Mouse (Mus musculus): Measurements from ENCODE around the gene Babam2. TPM values are rescaled to one million over a fixed set of nuclear protein-coding genes. Genes with fewer than 3 reads are reported as not detected.

Babam2 gene
- polyA plus RNA-seq, 1 experiment = 77.2 TPM

DNA sequence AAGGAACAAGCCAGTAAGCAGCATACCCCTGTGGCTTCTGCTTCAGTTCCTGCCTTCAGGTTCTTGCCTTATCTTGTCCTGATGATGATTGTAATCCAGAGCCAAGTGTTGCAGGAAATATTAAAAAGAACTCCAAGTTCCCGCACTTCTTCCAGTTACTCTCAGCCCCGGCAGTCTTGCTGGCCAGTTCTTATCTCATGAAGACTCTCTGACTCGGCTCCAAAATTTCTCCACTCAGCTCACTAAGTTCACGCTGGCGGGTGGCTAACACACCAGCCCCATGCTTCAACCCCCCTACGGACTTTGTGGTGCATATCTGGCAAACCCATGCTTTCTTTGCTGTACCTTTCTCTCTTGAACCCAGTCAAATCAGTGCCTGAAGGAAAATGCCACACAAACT lies 77.5 kb downstream of the Babam2 start:
- H3K4me3 ChIP-seq = no peak overlapping the region
- H3K36me3 ChIP-seq (ENCODE audit: control insufficient read depth, insufficient read depth) = no peaks in the 10 kb centered on the region
- no peaks in the 10 kb centered on the region for H3K79me2 ChIP-seq (ENCODE audit: control insufficient read depth, insufficient read depth)
- H3K27me3 ChIP-seq (ENCODE audit: control insufficient read depth, insufficient read depth, insufficient read length) = no peaks in the 10 kb centered on the region
- TF ChIP-seq POLR2AphosphoS2 (IDR thresholded peaks at IDR 0.05; ENCODE audit: insufficient read length, low read depth) (no peak), CEBPB (IDR thresholded peaks at IDR 0.05; ENCODE audit: insufficient read depth, poor library complexity, severe bottlenecking) (no peak), REST (IDR thresholded peaks at IDR 0.05; ENCODE audit: insufficient read depth, insufficient read length) (no peak), USF1 (IDR thresholded peaks at IDR 0.05; ENCODE audit: low read depth) (no peak), TCF3 (IDR thresholded peaks at IDR 0.05; ENCODE audit: insufficient read length, low read depth) (no peak), MAX (IDR thresholded peaks at IDR 0.05; ENCODE audit: low read depth) (no peak), MYOG (IDR thresholded peaks at IDR 0.05; ENCODE audit: control insufficient read depth in 1 of 3, insufficient read depth in 1 of 3, insufficient read length in 2 of 3, low read depth in 2 of 3) (no peak), MYOD1 (IDR thresholded peaks at IDR 0.05; ENCODE audit: control insufficient read depth in 1 of 3, insufficient read length in 2 of 3, low read depth in 2 of 3) (no peak), E2F4 (IDR thresholded peaks at IDR 0.05; ENCODE audit: insufficient read depth) (no peak), SRF (IDR thresholded peaks at IDR 0.05; ENCODE audit: control insufficient read depth, insufficient read length, low read depth) (no peak), TCF12 (IDR thresholded peaks at IDR 0.05; ENCODE audit: insufficient read depth, poor library complexity, severe bottlenecking) (no peak), POLR2A (IDR thresholded peaks at IDR 0.05; ENCODE audit: insufficient read length, low read depth) (no peak)
- no peak overlapping the region for H3K4me2 ChIP-seq (ENCODE audit: low read depth)
- H3ac ChIP-seq (ENCODE audit: control insufficient read depth, insufficient read length) = no peak overlapping the region

DNA sequence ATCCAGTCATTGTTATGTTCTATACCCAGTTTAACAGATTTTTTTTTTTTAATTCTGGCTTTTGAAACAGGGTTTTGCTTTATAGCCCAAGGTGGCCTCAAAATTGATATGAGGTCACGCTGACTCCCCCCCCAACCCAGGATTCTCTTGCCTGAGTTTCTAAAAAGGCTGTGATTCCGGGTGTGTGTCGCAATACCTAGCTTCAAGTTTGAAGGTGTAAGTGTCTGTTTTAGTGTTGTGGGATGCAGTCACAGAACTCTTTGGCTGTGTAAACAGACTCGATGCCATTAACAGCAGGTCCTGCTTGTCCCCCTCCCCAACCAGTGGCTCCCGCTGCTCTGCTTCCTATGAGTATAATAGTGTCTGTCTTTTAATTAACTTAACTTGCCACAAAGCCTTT lies 84.1 kb downstream of the Babam2 start:
- Histone ChIP-seq H3ac (ENCODE audit: control insufficient read depth, insufficient read length) (no peak overlapping the region), H3K4me2 (ENCODE audit: low read depth) (no peak overlapping the region), H3K79me2 (ENCODE audit: control insufficient read depth, insufficient read depth) (no peaks in the 10 kb centered on the region), H3K36me3 (ENCODE audit: control insufficient read depth, insufficient read depth) (no peaks in the 10 kb centered on the region), H3K4me3 (no peak overlapping the region), H3K27me3 (ENCODE audit: control insufficient read depth, insufficient read depth, insufficient read length) (no peaks in the 10 kb centered on the region)
- no peak for TF ChIP-seq MYOG (IDR thresholded peaks at IDR 0.05; ENCODE audit: control insufficient read depth in 1 of 3, insufficient read depth in 1 of 3, insufficient read length in 2 of 3, low read depth in 2 of 3)
- peak; percentile 82; the same call in 1 of the 2 replicates for TF ChIP-seq CEBPB (IDR thresholded peaks at IDR 0.05; ENCODE audit: insufficient read depth, poor library complexity, severe bottlenecking)

DNA sequence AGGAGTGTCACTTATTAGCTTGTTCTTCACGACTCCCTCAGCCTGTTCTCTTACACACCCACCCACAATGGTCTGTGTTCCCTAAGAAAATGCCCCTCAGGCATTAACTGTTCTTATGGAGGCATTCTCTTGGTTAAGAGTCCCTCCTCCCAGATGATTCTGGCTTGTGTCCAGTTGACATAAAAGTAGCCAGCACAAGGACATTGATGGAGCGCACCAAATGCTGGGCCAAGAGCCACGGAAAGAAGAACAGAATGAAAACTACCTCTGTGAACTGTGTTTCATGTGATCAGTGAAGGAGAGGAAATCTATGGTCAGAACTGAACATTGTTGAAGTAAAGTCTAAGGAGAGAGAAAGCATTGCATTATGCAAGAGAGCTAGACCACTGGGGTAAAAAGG lies 89.7 kb downstream of the Babam2 start:
- TF ChIP-seq POLR2A (IDR thresholded peaks at IDR 0.05; ENCODE audit: insufficient read length, low read depth) (no peak), E2F4 (IDR thresholded peaks at IDR 0.05; ENCODE audit: insufficient read depth) (no peak), SRF (IDR thresholded peaks at IDR 0.05; ENCODE audit: control insufficient read depth, insufficient read length, low read depth) (no peak), MAX (IDR thresholded peaks at IDR 0.05; ENCODE audit: low read depth) (no peak), TCF12 (IDR thresholded peaks at IDR 0.05; ENCODE audit: insufficient read depth, poor library complexity, severe bottlenecking) (no peak), TCF3 (IDR thresholded peaks at IDR 0.05; ENCODE audit: insufficient read length, low read depth) (no peak), MYOD1 (IDR thresholded peaks at IDR 0.05; ENCODE audit: control insufficient read depth in 1 of 3, insufficient read length in 2 of 3, low read depth in 2 of 3) (no peak), MYOG (IDR thresholded peaks at IDR 0.05; ENCODE audit: control insufficient read depth in 1 of 3, insufficient read depth in 1 of 3, insufficient read length in 2 of 3, low read depth in 2 of 3) (no peak), REST (IDR thresholded peaks at IDR 0.05; ENCODE audit: insufficient read depth, insufficient read length) (no peak), POLR2AphosphoS2 (IDR thresholded peaks at IDR 0.05; ENCODE audit: insufficient read length, low read depth) (no peak), USF1 (IDR thresholded peaks at IDR 0.05; ENCODE audit: low read depth) (no peak), CEBPB (IDR thresholded peaks at IDR 0.05; ENCODE audit: insufficient read depth, poor library complexity, severe bottlenecking) (no peak)
- Histone ChIP-seq H3K4me3 (no peak overlapping the region), H3K27me3 (ENCODE audit: control insufficient read depth, insufficient read depth, insufficient read length) (no peaks in the 10 kb centered on the region), H3K79me2 (ENCODE audit: control insufficient read depth, insufficient read depth) (no peaks in the 10 kb centered on the region), H3K36me3 (ENCODE audit: control insufficient read depth, insufficient read depth) (no peaks in the 10 kb centered on the region), H3K4me2 (ENCODE audit: low read depth) (no peak overlapping the region), H3ac (ENCODE audit: control insufficient read depth, insufficient read length) (no peak overlapping the region)

DNA sequence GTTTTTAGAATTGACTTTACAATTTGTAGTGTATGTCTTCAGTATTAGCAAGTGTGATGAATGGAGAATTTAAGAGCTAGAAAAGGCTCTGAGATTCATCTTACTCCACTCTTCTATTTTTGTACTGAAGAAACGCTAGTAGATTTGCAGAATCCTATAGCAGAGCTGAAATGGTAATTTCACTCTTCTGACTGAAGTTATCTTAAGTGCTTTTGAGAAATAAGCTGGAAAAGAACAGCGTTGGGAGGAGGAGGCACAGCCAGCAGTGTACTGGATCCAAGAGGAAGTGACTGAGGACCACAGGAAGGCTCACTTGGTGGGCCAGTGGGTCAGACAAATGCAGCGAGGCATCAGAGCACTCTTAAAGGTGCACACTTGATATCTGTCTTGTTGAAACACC lies 90.1 kb downstream of the Babam2 start:
- H3ac ChIP-seq (ENCODE audit: control insufficient read depth, insufficient read length) = no peak overlapping the region
- no peaks in the 10 kb centered on the region for H3K27me3 ChIP-seq (ENCODE audit: control insufficient read depth, insufficient read depth, insufficient read length)
- no peak overlapping the region for H3K4me2 ChIP-seq (ENCODE audit: low read depth)
- TF ChIP-seq E2F4 (IDR thresholded peaks at IDR 0.05; ENCODE audit: insufficient read depth) (no peak), MAX (IDR thresholded peaks at IDR 0.05; ENCODE audit: low read depth) (no peak), SRF (IDR thresholded peaks at IDR 0.05; ENCODE audit: control insufficient read depth, insufficient read length, low read depth) (no peak), TCF3 (IDR thresholded peaks at IDR 0.05; ENCODE audit: insufficient read length, low read depth) (no peak), MYOG (IDR thresholded peaks at IDR 0.05; ENCODE audit: control insufficient read depth in 1 of 3, insufficient read depth in 1 of 3, insufficient read length in 2 of 3, low read depth in 2 of 3) (no peak), POLR2A (IDR thresholded peaks at IDR 0.05; ENCODE audit: insufficient read length, low read depth) (no peak), CEBPB (IDR thresholded peaks at IDR 0.05; ENCODE audit: insufficient read depth, poor library complexity, severe bottlenecking) (no peak), POLR2AphosphoS2 (IDR thresholded peaks at IDR 0.05; ENCODE audit: insufficient read length, low read depth) (no peak), USF1 (IDR thresholded peaks at IDR 0.05; ENCODE audit: low read depth) (no peak), MYOD1 (IDR thresholded peaks at IDR 0.05; ENCODE audit: control insufficient read depth in 1 of 3, insufficient read length in 2 of 3, low read depth in 2 of 3) (no peak), TCF12 (IDR thresholded peaks at IDR 0.05; ENCODE audit: insufficient read depth, poor library complexity, severe bottlenecking) (no peak), REST (IDR thresholded peaks at IDR 0.05; ENCODE audit: insufficient read depth, insufficient read length) (no peak)
- H3K79me2 ChIP-seq (ENCODE audit: control insufficient read depth, insufficient read depth) = no peaks in the 10 kb centered on the region
- H3K4me3 ChIP-seq = no peak overlapping the region
- H3K36me3 ChIP-seq (ENCODE audit: control insufficient read depth, insufficient read depth) = no peaks in the 10 kb centered on the region

DNA sequence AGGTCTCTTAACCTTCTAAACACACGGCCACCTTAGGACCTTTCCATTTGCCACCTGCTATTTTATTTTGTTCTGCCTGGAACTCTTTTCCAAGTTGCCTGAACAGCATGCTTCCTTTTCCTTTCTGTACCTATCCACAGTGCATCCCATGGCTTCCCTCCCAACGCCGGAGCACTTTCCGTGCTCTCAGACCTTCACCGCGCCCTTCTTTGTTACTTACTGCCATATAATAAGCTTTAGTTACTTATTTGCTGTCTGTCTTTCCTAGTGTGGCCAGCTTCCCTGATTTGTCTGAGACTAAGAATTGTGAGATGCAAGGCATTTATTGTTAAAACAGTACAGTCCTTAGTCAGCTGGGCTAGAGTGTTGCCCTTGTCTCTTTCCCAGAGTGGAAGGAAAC lies 94.9 kb downstream of the Babam2 start:
- Histone ChIP-seq H3K79me2 (ENCODE audit: control insufficient read depth, insufficient read depth) (no peaks in the 10 kb centered on the region), H3K27me3 (ENCODE audit: control insufficient read depth, insufficient read depth, insufficient read length) (no peaks in the 10 kb centered on the region), H3K4me3 (no peak overlapping the region), H3K4me2 (ENCODE audit: low read depth) (no peak overlapping the region), H3ac (ENCODE audit: control insufficient read depth, insufficient read length) (no peak overlapping the region), H3K36me3 (ENCODE audit: control insufficient read depth, insufficient read depth) (no peaks in the 10 kb centered on the region)
- TF ChIP-seq TCF3 (IDR thresholded peaks at IDR 0.05; ENCODE audit: insufficient read length, low read depth) (no peak), CEBPB (IDR thresholded peaks at IDR 0.05; ENCODE audit: insufficient read depth, poor library complexity, severe bottlenecking) (no peak), POLR2A (IDR thresholded peaks at IDR 0.05; ENCODE audit: insufficient read length, low read depth) (no peak), POLR2AphosphoS2 (IDR thresholded peaks at IDR 0.05; ENCODE audit: insufficient read length, low read depth) (no peak), SRF (IDR thresholded peaks at IDR 0.05; ENCODE audit: control insufficient read depth, insufficient read length, low read depth) (no peak), REST (IDR thresholded peaks at IDR 0.05; ENCODE audit: insufficient read depth, insufficient read length) (no peak), E2F4 (IDR thresholded peaks at IDR 0.05; ENCODE audit: insufficient read depth) (no peak), MYOD1 (IDR thresholded peaks at IDR 0.05; ENCODE audit: control insufficient read depth in 1 of 3, insufficient read length in 2 of 3, low read depth in 2 of 3) (no peak), MAX (IDR thresholded peaks at IDR 0.05; ENCODE audit: low read depth) (no peak), USF1 (IDR thresholded peaks at IDR 0.05; ENCODE audit: low read depth) (no peak), MYOG (IDR thresholded peaks at IDR 0.05; ENCODE audit: control insufficient read depth in 1 of 3, insufficient read depth in 1 of 3, insufficient read length in 2 of 3, low read depth in 2 of 3) (no peak), TCF12 (IDR thresholded peaks at IDR 0.05; ENCODE audit: insufficient read depth, poor library complexity, severe bottlenecking) (no peak)
